In genomic region chr1:21431666-21432065, GRCm38 (mm10) we compare ENCODE assay signal across 18 mouse cellular contexts. TPM values are rescaled to one million over a fixed set of nuclear protein-coding genes. Genes with fewer than 3 reads are reported as not detected.
"Had no signal": no experiment of that assay in that cellular context is flagged by ENCODE, and none has a peak within 500 bp of the region (broad histone marks: within the 10 kb centered on the region; RNA-seq: fewer than 3 reads in every experiment).

No protein-coding gene starts in this region.

- H3K27ac ChIP-seq: lung, embryonic 15.5 days; macrophage; midbrain, embryonic 13.5 days; midbrain, embryonic 15.5 days; neural tube, embryonic 12.5 days; stomach, embryonic 15.5 days; stomach, postnatal 0 days had no signal

- DNase-seq: lung, adult 2 months; lung, postnatal 14 days; lung, postnatal 36 days; right cerebral cortex, postnatal 14 days; thymus, adult 2 months; thymus, postnatal 25 days; thymus, postnatal 4 days had no signal

- H3K4me3 ChIP-seq: lung, embryonic 15.5 days; megakaryocyte, embryonic 14.5 days; midbrain, embryonic 13.5 days; midbrain, embryonic 15.5 days; neural tube, embryonic 12.5 days; stomach, embryonic 15.5 days had no signal

- ATAC-seq: lung, postnatal 0 days; midbrain, embryonic 13.5 days; midbrain, embryonic 15.5 days had no signal

RNA-seq across cellular contexts. Expression of gene Khdc1b, which starts 48.3 kb away (rescaled TPM):
- total RNA-seq: megakaryocyte progenitor cell, adult 5-6 weeks; midbrain, postnatal 0 days had no signal
